Mouse (Mus musculus) layer of hippocampus, adult 9-11 months (tissue): ENCODE data around the gene Alx1.

Experiments used
- DNase-seq: peaks from one replicate; pipeline ENCODE4 v3.0.0; 2022

Gene Alx1

DNA sequence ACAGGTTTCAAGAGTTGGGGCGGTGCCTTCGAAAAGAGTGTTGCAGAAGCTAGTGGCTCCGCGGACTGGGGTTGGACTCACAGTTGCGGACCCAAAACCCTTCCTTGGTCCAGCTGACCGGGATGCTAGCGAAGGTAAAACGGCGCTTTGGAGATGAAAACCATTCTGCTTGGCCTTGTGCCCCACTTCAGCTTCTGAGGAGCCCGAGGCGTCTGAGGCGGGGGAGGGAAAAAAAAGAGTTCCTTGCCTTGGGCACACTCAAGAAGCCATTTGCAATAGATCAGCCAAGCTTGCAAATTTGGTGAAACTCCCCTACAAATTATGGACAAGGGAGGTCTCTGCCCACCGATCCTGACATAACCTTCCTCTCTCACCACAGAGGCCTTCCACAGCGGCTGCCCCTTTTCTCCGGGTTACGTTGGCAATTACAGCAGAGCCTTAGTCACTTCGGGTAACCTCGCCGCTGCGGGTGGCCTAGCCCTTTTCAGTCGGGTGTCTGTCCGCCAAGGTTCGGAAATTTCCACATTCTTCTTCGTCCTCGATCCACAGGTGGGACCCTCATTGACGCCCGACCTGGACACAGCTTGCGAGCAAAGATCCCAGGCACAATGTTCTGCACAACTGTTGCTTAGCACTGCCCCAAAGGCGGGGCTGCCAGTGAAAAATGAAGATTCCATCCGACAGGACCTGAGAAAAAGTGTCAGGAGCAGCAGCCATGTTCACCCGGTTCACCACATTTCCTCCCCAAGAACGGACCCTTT is at the start of gene Alx1:
TSS of gene Alx1 (minus strand) at position 486 of the 761 bp plus-strand sequence.
- DNase-seq, result no peak

DNA sequence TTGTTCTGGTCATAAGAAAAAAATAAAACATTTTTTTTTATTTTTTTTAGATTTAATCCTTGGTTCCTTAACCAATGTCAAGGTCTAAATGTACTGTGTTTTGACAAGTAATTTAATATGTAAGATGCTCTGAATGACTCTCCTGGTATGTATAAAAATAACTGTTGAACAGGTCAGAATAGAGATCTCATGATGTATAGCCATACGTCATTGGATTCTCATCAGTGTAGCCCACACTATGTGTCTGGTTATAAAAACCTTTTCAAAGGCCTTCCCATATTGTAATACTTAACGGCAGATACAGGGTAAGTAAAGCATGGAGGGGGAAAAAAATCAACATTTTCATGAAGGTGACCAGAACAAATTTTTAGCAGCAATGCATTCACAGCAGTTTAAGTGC is 19.6 kb upstream of the Alx1 start:
- no peak for DNase-seq

DNA sequence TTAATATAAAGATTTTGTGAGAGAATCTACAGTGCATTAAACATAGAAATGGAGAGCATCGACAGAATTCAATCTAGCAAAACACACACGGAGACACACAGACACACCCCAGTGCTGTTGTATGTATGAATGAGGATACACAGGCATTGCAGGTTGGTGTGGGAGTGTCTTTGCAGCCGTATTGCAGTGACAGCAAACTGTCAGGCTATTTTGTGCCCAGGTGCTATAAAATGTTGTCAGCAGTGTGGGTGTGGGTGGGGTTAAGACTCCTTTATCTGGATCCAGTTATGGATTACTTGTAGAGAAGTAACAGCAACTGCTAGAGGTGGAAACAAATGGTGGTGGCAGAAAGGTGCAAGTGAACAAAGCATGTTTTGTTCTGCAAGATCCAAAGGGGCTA is 16.6 kb upstream of the Alx1 start:
- no peak for DNase-seq

DNA sequence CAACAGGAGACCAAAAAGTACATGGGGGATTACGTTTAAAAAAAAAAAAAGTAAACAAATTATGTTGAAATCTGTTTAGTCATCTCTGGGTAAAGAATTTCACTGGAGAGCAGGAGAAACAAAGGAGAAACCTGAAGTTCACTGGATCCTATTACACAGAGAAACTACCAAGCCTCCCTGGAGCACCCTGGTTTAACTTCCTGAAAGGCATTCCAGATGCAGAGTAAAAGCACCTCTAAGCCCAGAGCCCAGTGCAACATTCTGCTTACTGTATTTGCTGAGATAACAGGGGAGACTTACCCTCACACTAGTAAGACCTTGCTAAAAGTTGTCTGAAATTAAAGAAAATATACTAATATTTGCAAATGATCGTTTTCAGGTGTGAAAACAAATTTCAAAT is 15.0 kb upstream of the Alx1 start:
- no peak for DNase-seq

DNA sequence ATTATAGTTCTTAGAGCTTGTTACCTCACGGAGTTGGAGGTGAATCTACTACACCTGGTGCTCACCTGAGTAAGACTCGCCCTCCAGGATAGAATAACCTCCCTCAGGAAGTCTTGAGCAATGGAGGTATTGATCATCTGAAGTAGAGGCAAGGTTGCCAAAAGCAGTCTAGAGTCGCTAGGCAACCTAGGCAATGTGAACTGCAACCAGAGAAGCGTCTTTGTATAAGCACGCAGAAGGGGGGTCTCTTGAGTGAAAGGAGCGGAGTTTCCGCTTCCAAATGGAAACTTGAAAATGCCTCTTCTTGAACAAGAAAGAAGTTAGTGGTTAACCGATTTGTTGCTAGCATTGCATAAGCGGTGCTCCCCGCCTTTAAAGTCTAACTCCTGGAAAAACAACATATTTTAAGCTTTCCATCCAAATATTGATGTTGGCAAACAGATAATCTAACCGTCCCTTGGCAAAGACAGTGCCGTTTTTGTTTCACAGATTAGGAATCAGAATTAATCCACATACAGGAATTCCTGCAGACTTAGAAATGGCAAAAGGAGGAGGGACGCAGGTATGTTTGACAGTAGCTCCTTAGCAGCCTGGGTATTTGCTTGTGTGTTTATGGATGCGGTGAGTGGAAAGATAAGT is 5.1 kb upstream of the Alx1 start:
- DNase-seq, result no peak

- DNase-seq, result no peak
Observed at GRCm38 (mm10) chr10:103030931-103031330, 916 bp upstream of the Alx1 start.

DNA sequence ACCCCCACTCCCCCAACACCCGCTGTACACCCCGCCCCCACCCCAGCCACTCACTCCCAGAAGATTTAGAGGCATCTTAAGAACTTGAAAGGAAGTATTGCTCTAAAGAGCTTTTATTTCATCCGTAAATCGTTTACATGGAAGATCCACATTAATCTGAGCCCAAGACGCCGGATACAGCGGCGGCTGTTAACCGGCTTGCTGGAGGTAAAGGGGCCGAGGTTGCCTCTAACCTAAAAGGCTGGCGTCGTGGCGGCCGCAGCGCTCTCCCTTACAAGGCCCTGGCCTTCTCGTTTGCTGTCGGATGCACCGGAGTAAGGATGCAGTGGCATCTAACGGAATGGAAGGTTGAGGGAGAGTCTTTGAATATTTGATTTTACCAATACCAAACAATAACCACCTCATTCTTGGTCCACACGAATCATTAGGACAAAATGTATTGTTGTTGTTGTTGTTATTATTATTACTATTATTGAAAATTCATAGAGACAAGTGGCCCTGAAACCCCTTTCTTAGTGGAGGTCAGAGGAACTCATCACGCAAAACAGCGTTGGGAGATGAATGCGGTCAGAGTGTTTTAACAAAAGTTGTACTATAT is 784 bp downstream of the Alx1 start:
- no peak for DNase-seq

GRCm38 (mm10) chr10:103028253-103029131 is 1.5 kb downstream of the Alx1 start:
- DNase-seq, result no peak

DNA sequence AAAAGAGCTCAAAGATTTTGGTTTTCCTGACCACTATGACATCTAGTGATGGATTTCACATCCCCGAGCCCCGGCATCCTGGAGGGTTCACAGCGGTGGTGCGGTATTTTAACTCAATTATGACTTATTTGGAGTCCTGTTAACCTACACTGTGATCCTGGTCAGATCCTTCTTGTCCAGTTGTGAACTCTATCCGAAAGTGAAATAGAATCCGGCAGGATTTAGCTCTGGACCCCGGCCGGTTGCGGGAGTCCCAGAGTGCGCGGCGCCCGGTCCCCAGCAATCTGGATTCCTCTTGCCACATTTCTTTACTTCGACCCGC is 2.1 kb downstream of the Alx1 start:
- DNase-seq, result no peak

DNA sequence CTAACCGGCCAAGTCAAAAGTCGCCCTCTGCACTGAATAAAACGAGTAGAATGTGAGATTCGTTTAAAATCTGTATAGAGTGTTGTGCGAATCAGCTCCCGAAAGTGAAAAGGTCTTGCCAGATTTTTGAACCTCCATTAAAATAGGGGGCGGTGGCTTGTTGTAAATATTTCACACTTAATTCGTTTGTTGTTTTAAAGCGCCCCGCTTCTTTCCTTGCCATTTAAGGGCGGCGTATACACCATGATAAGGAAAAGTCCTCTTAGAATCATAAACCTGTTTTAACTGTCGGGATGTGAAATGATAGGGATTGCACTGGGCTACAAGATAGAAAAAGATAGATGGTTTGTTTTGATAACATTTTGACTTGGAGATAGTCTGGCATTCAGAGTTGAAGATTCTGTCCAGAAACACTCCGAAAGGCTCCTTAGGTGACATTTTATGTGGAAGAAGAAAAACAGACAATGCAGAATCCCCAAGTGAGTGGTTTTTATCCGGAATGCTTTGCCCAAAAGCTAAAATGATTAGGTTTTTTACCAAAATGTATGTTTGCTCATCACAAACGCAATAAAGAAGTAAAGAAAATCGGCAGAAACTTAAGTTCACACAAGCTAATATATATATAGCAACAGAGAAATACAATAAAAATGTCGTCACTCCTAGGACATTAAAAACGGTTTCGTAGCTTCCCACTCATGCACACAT is 2.6 kb downstream of the Alx1 start:
- DNase-seq, result no peak

DNA sequence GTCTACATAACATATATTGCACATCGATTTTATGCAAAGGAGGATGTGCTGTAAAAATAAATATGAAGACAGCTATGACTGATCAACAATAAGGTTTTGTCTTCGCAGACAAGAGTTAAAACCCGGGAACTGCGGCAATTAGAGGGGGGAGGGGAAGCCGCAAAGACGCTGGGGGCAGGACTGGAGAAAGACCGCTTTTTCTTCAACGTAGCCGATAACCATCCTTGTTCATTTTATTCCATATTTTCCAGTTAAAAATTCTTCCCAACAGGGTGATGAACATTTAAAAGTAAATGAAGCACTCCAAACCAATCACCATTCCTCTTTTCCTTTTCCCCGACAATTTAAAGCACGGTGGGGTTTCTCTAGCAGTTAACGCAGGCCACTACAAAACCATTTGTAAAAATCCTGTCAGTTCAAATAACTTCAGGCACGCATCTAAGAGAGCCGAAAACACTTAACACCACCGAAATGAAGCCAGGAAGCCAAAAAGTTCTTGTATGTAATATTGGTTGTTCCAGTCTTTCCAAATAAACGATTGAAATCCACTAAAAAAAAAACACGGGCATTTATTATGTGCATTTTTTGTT is 3.3 kb downstream of the Alx1 start:
- DNase-seq, result no peak

- DNase-seq, result no peak
Observed at GRCm38 (mm10) chr10:103002556-103002955, 27.5 kb downstream of the Alx1 start.

DNA sequence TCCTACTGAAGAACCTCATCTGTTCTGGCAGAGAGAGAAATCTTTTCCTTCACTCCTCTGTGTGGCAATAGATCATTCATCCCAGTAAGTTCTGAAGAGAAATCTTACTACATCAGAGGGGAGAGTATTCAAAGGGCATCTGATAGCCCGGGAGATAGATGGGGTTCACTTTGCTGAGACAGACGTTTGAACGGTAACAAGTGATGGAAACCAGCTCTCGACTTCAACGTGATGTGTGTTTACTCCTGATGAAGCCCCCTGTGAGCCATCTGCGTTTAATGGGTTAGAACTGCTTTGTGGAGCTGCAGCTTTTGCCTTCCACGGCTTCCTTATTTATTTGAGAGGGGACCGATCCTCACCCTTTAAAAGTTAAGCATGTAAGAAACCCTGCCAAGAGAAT is 29.1 kb downstream of the Alx1 start:
- DNase-seq, result no peak

DNA sequence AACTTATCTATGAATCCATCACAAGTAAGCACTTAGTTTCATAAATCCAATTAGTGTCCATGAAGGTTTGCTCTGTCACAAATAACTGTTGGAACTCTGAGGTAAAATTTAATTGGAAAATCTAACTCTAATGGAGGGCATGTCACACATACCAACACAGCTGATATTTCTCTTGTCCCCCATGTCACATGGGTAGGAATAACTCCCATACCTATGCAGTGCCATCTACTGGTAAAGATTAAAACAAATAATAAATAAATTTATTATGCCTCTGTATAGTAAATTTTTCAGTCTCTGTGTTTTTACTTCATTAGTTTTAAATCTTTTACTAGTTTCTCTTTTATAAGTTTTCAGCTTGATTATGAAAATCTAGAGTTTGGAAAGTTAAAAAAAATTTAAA is 30.4 kb downstream of the Alx1 start:
- DNase-seq, result no peak

- no peak for DNase-seq
Observed at GRCm38 (mm10) chr10:102975106-102975505, 54.9 kb downstream of the Alx1 start.

DNA sequence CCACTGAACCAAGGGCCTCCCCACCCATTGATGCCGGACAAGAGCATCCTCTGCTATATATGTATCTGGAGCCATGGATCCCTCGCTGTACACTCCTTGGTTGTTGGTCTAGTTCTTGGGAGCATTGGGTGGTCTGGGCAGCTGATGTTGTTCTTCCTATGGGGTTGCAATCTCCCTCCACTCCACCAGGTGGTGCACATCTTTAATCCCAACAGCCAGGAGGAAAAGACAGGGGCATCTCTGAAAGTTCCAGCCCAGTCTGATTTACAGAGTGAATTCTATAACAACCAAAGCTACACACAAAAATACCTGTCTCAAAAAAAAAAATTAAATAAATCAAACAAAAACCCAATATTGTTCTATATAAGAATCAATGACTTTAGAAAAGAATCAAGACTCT is 70.4 kb downstream of the Alx1 start:
- DNase-seq, result no peak
